Mouse (Mus musculus): ENCODE results near the gene Trim63. TPM values are rescaled to one million over a fixed set of nuclear protein-coding genes. Genes with fewer than 3 reads are reported as not detected.

The Trim63 gene
- polyA plus RNA-seq, 1 experiment from 2014 or later: 43.2 TPM

DNA sequence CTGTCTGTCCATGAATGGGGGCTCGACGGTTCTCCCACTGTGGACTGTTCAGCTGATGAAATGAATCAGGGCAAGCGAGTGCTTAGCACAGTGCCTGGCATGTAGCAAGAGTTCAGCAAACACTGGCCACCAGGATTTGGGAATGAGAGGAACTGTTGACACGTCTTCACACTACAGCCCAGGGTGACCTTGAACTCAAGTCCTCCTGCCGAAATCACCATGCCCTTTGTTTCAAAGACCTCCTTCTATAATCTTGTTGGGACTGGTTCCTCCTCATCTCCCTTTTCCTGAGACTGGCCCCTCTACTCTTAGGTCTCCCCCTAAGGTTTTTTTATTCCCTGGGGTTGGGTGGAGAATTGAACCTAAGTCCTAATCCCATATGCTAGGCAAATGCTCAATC, 2.6 kb upstream of the Trim63 start:
- no peak for ATAC-seq (ENCODE audit: insufficient number of reproducible peaks, insufficient read depth, low FRiP score, low read depth)
- peaks cover 8% of the 10 kb centered on the region for H3K36me3 ChIP-seq (ENCODE audit: control insufficient read depth, insufficient read depth, low read length)
- WGBS: 83% methylated on average over 5 of the region's 5 CpGs

DNA sequence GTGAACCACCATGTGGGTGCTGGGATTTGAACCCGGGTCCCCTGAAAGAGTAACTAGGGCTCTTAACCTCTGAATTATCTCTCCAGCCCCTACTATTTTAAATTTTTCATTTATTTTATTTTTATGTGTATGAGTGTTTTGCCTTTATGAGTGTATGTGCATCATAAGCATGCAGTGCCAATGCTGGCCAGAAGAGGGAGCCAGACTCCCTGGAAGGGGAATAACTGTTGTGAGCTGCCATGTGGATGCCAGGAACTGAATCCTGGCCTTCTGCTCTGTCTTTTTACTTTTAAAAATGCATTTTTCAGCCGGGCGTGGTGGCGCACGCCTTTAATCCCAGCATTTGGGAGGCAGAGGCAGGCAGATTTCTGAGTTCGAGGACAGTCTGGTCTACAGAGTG, 2.0 kb upstream of the Trim63 start:
- H3K4me2 ChIP-seq (ENCODE audit: low read length): no peak overlapping the region
- H3K27ac ChIP-seq (replicated peaks in 1 of 2; ENCODE audit: control insufficient read depth in 1 of 2, insufficient read depth in 1 of 2, low read depth in 2 of 2, low read length in 2 of 2): no peak overlapping the region
- H3K4me3 ChIP-seq (ENCODE audit: control insufficient read depth in 1 of 2, insufficient read depth in 1 of 2, low read depth in 1 of 2, low read length in 2 of 2): no peak overlapping the region
- H3K27me3 ChIP-seq (ENCODE audit: control insufficient read depth, insufficient read depth, low read length): no peaks in the 10 kb centered on the region
- peaks cover 10 to 23% of the 10 kb centered on the region in 2 experiments; a peak in 3 of 4 replicates for H3K4me1 ChIP-seq (ENCODE audit: control insufficient read depth in 2 of 2, insufficient read depth in 2 of 2, low read length in 2 of 2)
- H3K36me3 ChIP-seq (ENCODE audit: control insufficient read depth, insufficient read depth, low read length): peaks cover 13% of the 10 kb centered on the region
- H3K9ac ChIP-seq (ENCODE audit: low read length): no peak overlapping the region
- ATAC-seq (ENCODE audit: insufficient number of reproducible peaks, insufficient read depth, low FRiP score, low read depth): no peak
- WGBS: 94% methylated on average over 6 of the region's 6 CpGs
- H3K9me3 ChIP-seq (ENCODE audit: control insufficient read depth, low read length): peaks cover 4% of the 10 kb centered on the region; the same call in 1 of the 2 replicates

More for the DNA sequence above, 2.6 kb upstream of the Trim63 start:
- Histone ChIP-seq H3K9me3 (ENCODE audit: control insufficient read depth, low read length) (peaks cover 4% of the 10 kb centered on the region; the same call in 1 of the 2 replicates), H3K4me3 (ENCODE audit: control insufficient read depth in 1 of 2, insufficient read depth in 1 of 2, low read depth in 1 of 2, low read length in 2 of 2) (no peak overlapping the region), H3K27me3 (ENCODE audit: control insufficient read depth, insufficient read depth, low read length) (no peaks in the 10 kb centered on the region), H3K4me2 (ENCODE audit: low read length) (no peak overlapping the region), H3K9ac (ENCODE audit: low read length) (no peak overlapping the region), H3K4me1 (ENCODE audit: control insufficient read depth in 2 of 2, insufficient read depth in 2 of 2, low read length in 2 of 2) (peaks cover 11 to 23% of the 10 kb centered on the region in 2 experiments), H3K27ac (replicated peaks in 1 of 2; ENCODE audit: control insufficient read depth in 1 of 2, insufficient read depth in 1 of 2, low read depth in 2 of 2, low read length in 2 of 2) (no peak overlapping the region)

DNA sequence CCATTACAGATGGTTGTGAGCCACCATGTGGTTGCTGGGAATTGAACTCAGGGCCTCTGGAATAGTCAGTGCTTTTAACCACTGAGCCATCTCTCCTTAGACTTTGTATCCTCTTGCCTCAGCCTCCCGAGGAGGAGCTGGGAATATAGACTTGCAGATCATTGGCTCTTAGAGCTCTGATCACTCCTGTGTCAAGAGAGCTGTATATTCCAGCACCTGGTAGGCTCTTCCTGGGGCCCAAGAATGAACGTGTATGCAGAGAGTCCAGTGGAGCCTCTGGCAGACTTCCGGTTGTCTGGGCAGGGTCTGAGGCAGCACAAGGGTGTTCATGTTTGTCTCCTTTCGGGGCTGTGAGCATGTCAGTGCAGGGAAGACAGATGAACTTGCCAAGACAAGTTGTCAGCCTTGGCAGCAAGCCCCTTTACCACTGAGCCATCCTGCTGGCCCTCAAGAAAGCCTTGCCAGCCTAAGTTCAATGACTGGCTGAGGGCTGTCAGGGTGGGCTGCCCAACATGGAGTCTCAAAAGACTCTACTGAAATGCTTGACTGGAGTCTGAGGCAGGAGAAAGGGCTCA, 752 bp upstream of the Trim63 start:
- Histone ChIP-seq H3K27me3 (ENCODE audit: control insufficient read depth, insufficient read depth, low read length) (no peaks in the 10 kb centered on the region), H3K4me2 (ENCODE audit: low read length) (peak overlapping the region; percentile 70), H3K36me3 (ENCODE audit: control insufficient read depth, insufficient read depth, low read length) (peaks cover 24% of the 10 kb centered on the region), H3K4me3 (ENCODE audit: control insufficient read depth in 1 of 2, insufficient read depth in 1 of 2, low read depth in 1 of 2, low read length in 2 of 2) (no peak overlapping the region), H3K9ac (ENCODE audit: low read length) (peak overlapping the region; percentile 80; the same call in 1 of the 2 replicates), H3K4me1 (ENCODE audit: control insufficient read depth in 2 of 2, insufficient read depth in 2 of 2, low read length in 2 of 2) (peaks cover 15 to 32% of the 10 kb centered on the region in 2 experiments), H3K9me3 (ENCODE audit: control insufficient read depth, low read length) (peaks cover 4% of the 10 kb centered on the region; the same call in 1 of the 2 replicates), H3K27ac (replicated peaks in 1 of 2; ENCODE audit: control insufficient read depth in 1 of 2, insufficient read depth in 1 of 2, low read depth in 2 of 2, low read length in 2 of 2) (peak overlapping the region; percentile 68 to 97)
- WGBS: 61% methylated on average over 4 of the region's 4 CpGs
- ATAC-seq (ENCODE audit: insufficient number of reproducible peaks, insufficient read depth, low FRiP score, low read depth): no peak

DNA sequence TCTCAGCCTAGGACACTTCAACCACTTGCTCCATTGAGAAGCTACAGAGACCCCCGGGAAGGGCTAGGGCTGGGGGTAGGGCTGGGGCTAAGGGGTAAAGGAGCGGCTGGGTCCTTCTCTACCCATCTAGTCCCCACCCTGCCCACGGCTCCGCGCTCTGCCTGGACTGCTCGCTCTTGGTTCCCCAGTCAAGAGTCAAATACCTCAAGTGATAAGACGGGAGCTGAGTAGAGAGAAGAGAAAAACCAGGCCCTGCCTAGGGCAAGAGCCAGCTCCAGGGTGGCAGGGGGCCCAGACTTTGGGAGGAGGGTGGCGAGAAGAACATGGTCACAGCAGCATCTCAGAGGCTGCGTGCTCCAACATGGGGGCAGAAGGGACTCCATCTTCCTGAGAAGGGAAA, 550 bp downstream of the Trim63 start:
- Histone ChIP-seq H3K27ac (replicated peaks in 1 of 2; ENCODE audit: control insufficient read depth in 1 of 2, insufficient read depth in 1 of 2, low read depth in 2 of 2, low read length in 2 of 2) (peak overlapping the region; percentile 90 to 97), H3K4me2 (ENCODE audit: low read length) (peak overlapping the region; percentile 70), H3K4me1 (ENCODE audit: control insufficient read depth in 2 of 2, insufficient read depth in 2 of 2, low read length in 2 of 2) (peaks cover 22 to 42% of the 10 kb centered on the region in 2 experiments), H3K4me3 (ENCODE audit: control insufficient read depth in 1 of 2, insufficient read depth in 1 of 2, low read depth in 1 of 2, low read length in 2 of 2) (peak overlapping the region; percentile 48 to 76), H3K36me3 (ENCODE audit: control insufficient read depth, insufficient read depth, low read length) (peaks cover 34% of the 10 kb centered on the region), H3K27me3 (ENCODE audit: control insufficient read depth, insufficient read depth, low read length) (no peaks in the 10 kb centered on the region), H3K9me3 (ENCODE audit: control insufficient read depth, low read length) (peaks cover 4% of the 10 kb centered on the region; the same call in 1 of the 2 replicates), H3K9ac (ENCODE audit: low read length) (peak overlapping the region; percentile 80)
- 15% methylated on average over 9 of the region's 9 CpGs for WGBS
- peak; percentile 66 for ATAC-seq (ENCODE audit: insufficient number of reproducible peaks, insufficient read depth, low FRiP score, low read depth)

DNA sequence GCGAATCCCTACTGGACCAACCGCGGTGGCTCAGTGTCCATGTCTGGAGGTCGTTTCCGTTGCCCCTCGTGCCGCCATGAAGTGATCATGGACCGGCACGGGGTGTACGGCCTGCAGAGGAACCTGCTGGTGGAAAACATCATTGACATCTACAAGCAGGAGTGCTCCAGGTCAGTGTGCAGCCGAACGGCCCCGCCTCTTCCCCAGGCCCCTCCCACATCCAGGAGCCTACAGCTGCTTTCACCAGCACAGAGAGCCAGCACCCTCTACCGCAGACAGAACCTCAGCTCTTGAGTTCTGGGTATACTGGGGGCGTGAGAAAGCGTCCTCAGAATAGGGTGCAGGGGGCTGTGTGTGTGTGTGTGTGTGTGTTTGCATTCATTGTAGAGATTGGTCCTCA, 1.5 kb downstream of the Trim63 start:
- peak overlapping the region; percentile 70 for H3K4me2 ChIP-seq (ENCODE audit: low read length)
- peak overlapping the region; percentile 80 for H3K9ac ChIP-seq (ENCODE audit: low read length)
- H3K4me3 ChIP-seq (ENCODE audit: control insufficient read depth in 1 of 2, insufficient read depth in 1 of 2, low read depth in 1 of 2, low read length in 2 of 2): peak overlapping the region; percentile 48 to 76
- peaks cover 22 to 42% of the 10 kb centered on the region in 2 experiments for H3K4me1 ChIP-seq (ENCODE audit: control insufficient read depth in 2 of 2, insufficient read depth in 2 of 2, low read length in 2 of 2)
- no peaks in the 10 kb centered on the region for H3K27me3 ChIP-seq (ENCODE audit: control insufficient read depth, insufficient read depth, low read length)
- peak; percentile 18; the same call in 1 of the 2 replicates for ATAC-seq (ENCODE audit: insufficient number of reproducible peaks, insufficient read depth, low FRiP score, low read depth)
- peak overlapping the region; percentile 90 to 97 for H3K27ac ChIP-seq (replicated peaks in 1 of 2; ENCODE audit: control insufficient read depth in 1 of 2, insufficient read depth in 1 of 2, low read depth in 2 of 2, low read length in 2 of 2)
- H3K9me3 ChIP-seq (ENCODE audit: control insufficient read depth, low read length): peaks cover 4% of the 10 kb centered on the region; the same call in 1 of the 2 replicates
- peaks cover 41% of the 10 kb centered on the region for H3K36me3 ChIP-seq (ENCODE audit: control insufficient read depth, insufficient read depth, low read length)
- 20% methylated on average over 16 of the region's 16 CpGs for WGBS

DNA sequence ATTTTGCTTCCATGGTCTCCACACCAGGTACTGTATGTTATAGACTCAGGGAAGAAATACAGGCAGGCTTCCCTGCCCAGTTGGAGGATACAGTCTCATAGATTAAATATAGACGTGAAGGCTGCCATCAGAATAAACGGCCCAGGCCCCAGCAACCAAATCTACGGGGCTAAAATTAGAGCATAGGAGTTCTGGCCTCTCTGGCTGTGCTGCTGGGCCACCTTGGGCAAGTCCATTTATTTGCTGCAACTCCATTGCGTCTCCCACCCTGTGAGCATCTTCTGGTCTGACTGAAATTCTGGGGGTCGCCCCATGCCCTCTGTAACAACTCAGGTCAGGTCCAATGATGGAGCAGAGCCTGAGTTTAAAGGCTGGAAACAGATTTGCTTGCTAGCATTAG, 4.2 kb downstream of the Trim63 start:
- peak overlapping the region in 1 of 2 experiments; percentile 48; a peak in 1 of 4 replicates for H3K4me3 ChIP-seq (ENCODE audit: control insufficient read depth in 1 of 2, insufficient read depth in 1 of 2, low read depth in 1 of 2, low read length in 2 of 2)
- H3K36me3 ChIP-seq (ENCODE audit: control insufficient read depth, insufficient read depth, low read length): peaks cover 68% of the 10 kb centered on the region
- no peaks in the 10 kb centered on the region for H3K27me3 ChIP-seq (ENCODE audit: control insufficient read depth, insufficient read depth, low read length)
- 44% methylated on average over 5 of the region's 5 CpGs for WGBS
- no peaks in the 10 kb centered on the region for H3K9me3 ChIP-seq (ENCODE audit: control insufficient read depth, low read length)
- peak overlapping the region; percentile 13 to 58; a peak in 3 of 4 replicates for H3K27ac ChIP-seq (replicated peaks in 1 of 2; ENCODE audit: control insufficient read depth in 1 of 2, insufficient read depth in 1 of 2, low read depth in 2 of 2, low read length in 2 of 2)
- peak overlapping the region; percentile 70 for H3K4me2 ChIP-seq (ENCODE audit: low read length)
- ATAC-seq (ENCODE audit: insufficient number of reproducible peaks, insufficient read depth, low FRiP score, low read depth): no peak
- H3K9ac ChIP-seq (ENCODE audit: low read length): peak overlapping the region; percentile 60
- peaks cover 22 to 40% of the 10 kb centered on the region in 2 experiments for H3K4me1 ChIP-seq (ENCODE audit: control insufficient read depth in 2 of 2, insufficient read depth in 2 of 2, low read length in 2 of 2)

DNA sequence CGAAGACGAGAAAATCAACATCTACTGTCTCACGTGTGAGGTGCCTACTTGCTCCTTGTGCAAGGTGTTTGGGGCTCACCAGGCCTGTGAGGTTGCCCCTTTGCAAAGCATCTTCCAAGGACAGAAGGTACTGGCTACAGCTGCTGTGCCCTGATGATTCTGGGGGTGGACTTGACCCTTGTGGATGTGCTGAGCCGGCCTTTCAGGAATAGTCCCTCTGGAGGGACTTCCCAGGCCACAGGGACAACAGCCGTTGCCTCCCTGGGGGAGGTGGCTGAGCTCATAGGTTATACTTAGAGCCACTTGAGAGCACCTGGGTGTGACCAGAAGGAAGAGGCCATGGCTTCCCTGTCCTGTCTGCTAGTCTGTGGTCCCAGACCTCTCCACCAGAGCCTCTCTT, 4.8 kb downstream of the Trim63 start:
- Histone ChIP-seq H3K27ac (replicated peaks in 1 of 2; ENCODE audit: control insufficient read depth in 1 of 2, insufficient read depth in 1 of 2, low read depth in 2 of 2, low read length in 2 of 2) (peak overlapping the region; percentile 13 to 58; a peak in 3 of 4 replicates), H3K36me3 (ENCODE audit: control insufficient read depth, insufficient read depth, low read length) (peaks cover 74% of the 10 kb centered on the region), H3K9ac (ENCODE audit: low read length) (peak overlapping the region; percentile 60; the same call in 1 of the 2 replicates), H3K4me1 (ENCODE audit: control insufficient read depth in 2 of 2, insufficient read depth in 2 of 2, low read length in 2 of 2) (peaks cover 19 to 40% of the 10 kb centered on the region in 2 experiments), H3K4me2 (ENCODE audit: low read length) (peak overlapping the region; percentile 70), H3K27me3 (ENCODE audit: control insufficient read depth, insufficient read depth, low read length) (no peaks in the 10 kb centered on the region), H3K9me3 (ENCODE audit: control insufficient read depth, low read length) (no peaks in the 10 kb centered on the region), H3K4me3 (ENCODE audit: control insufficient read depth in 1 of 2, insufficient read depth in 1 of 2, low read depth in 1 of 2, low read length in 2 of 2) (no peak overlapping the region)
- no peak for ATAC-seq (ENCODE audit: insufficient number of reproducible peaks, insufficient read depth, low FRiP score, low read depth)
- WGBS: 51% methylated on average over 5 of the region's 5 CpGs

Measured in heart, embryonic 14.5 days (tissue).